Mouse (Mus musculus): ENCODE measurements at regions not wholly inside any gene's neighbourhood (a gene's known extent, or its start where the extent isn't known, plus 50 kb on each side); places are given as distances from the start of the nearest gene placed in this dataset.

DNA sequence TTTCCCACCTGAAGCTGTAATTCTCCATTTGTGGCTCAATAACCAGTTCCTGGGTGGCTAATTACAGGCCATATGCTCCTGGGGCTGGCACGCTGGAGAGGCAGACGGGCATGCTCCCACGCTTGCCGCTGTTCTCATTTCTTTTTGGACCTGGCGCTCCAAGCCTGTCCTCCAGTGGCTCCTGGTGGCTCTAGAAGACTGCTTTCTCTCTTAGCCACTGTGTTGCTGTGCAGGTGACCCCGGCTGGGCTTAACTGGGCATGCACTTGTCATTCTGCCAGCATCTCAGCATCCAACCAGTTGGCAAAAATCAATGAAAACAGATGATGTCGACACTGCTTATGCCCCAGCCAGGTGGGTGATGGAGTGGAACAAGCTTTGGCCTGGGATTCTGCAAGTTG is 1944.6 kb upstream of the Lrrc6 start:
- H3K4me2 ChIP-seq (ENCODE audit: low read depth, low read length), result no peak overlapping the region
- 90% methylated on average over 7 of the region's 7 CpGs for WGBS
- no peaks in the 10 kb centered on the region for H3K9me3 ChIP-seq (replicated peaks; ENCODE audit: control insufficient read depth, low read length)
- no peaks in the 10 kb centered on the region for H3K36me3 ChIP-seq (ENCODE audit: control insufficient read depth, insufficient read depth, low read length)
- no peak overlapping the region for H3K4me3 ChIP-seq (replicated peaks; ENCODE audit: low read length)
- no peak overlapping the region for H3K27ac ChIP-seq (ENCODE audit: low read length)
- no peaks in the 10 kb centered on the region for H3K4me1 ChIP-seq (ENCODE audit: control insufficient read depth, insufficient read depth, low read length)
- no peaks in the 10 kb centered on the region for H3K27me3 ChIP-seq (ENCODE audit: control insufficient read depth, insufficient read depth, low read length)
- no peak overlapping the region for H3K9ac ChIP-seq (ENCODE audit: low read length)
- ATAC-seq (ENCODE audit: insufficient read depth, low FRiP score), result no peak

DNA sequence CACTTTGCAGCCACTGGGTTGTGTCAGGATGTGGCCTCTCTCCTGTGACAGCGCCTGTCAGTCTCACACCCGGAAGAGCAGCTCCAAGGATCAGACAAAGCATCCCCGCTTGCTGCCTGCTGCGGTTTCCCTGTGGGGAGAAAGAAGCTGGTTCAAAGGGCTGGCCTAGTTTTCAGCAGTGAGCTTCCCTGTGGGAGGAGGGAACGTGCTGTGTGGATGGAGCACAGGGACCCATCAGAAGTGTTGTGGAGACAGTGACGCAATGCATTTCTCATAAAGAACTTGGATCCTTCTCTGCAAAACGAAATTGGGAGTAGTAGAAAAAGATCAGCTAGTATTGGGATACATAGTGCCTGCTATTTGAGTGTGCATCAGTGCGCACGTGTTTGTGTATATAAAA is 1939.9 kb upstream of the Lrrc6 start:
- Histone ChIP-seq H3K9me3 (replicated peaks; ENCODE audit: control insufficient read depth, low read length) (no peaks in the 10 kb centered on the region), H3K9ac (ENCODE audit: low read length) (no peak overlapping the region), H3K27ac (ENCODE audit: low read length) (no peak overlapping the region), H3K36me3 (ENCODE audit: control insufficient read depth, insufficient read depth, low read length) (no peaks in the 10 kb centered on the region), H3K27me3 (ENCODE audit: control insufficient read depth, insufficient read depth, low read length) (no peaks in the 10 kb centered on the region), H3K4me3 (replicated peaks; ENCODE audit: low read length) (no peak overlapping the region), H3K4me2 (ENCODE audit: low read depth, low read length) (no peak overlapping the region), H3K4me1 (ENCODE audit: control insufficient read depth, insufficient read depth, low read length) (no peaks in the 10 kb centered on the region)
- 70% methylated on average over 9 of the region's 9 CpGs for WGBS
- ATAC-seq (ENCODE audit: insufficient read depth, low FRiP score), result no peak

DNA sequence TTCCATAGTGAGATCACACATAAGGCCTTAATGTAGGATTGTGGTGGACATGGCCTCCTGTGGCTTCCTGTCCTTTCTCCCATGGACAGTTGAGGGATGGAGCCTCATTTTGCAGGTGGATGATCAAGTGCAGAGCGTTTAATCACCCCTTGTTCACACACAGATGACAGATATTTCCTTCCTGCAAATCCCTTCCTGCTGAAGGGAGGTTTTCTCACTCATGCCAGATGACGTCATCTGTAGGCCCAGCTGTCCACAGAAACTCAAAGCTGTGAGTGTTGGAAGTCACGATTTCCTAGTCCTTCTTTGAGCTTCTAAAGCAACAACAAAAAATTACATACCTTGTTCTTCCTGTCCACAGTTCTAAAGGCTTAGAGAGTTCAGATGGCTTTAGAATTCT is 1935.3 kb upstream of the Lrrc6 start:
- H3K36me3 ChIP-seq (ENCODE audit: control insufficient read depth, insufficient read depth, low read length), result no peaks in the 10 kb centered on the region
- no peak overlapping the region for H3K27ac ChIP-seq (ENCODE audit: low read length)
- no peaks in the 10 kb centered on the region for H3K9me3 ChIP-seq (replicated peaks; ENCODE audit: control insufficient read depth, low read length)
- no peak overlapping the region for H3K4me3 ChIP-seq (replicated peaks; ENCODE audit: low read length)
- no peaks in the 10 kb centered on the region for H3K4me1 ChIP-seq (ENCODE audit: control insufficient read depth, insufficient read depth, low read length)
- 25% methylated on average over 3 of the region's 3 CpGs for WGBS
- H3K27me3 ChIP-seq (ENCODE audit: control insufficient read depth, insufficient read depth, low read length), result no peaks in the 10 kb centered on the region
- H3K4me2 ChIP-seq (ENCODE audit: low read depth, low read length), result no peak overlapping the region
- H3K9ac ChIP-seq (ENCODE audit: low read length), result no peak overlapping the region
- no peak for ATAC-seq (ENCODE audit: insufficient read depth, low FRiP score)

DNA sequence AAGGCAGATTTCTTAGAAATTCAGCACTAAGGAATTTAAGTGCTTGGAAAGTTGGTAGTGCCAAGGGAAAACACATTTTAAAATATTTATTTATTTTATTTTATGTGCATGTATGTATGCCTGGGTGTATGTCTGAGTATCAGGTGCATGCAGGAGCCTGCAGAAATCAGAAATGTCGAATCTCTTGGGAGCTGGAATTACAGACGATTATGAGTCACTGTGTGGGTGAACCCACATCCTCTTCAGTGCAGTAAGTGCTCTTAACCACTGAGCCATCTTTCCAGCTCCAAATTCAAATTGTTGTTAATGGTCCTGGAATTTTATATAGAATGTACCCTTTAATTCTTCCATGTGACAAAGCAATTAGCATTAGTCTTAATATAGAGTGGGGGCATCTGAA is 1930.5 kb upstream of the Lrrc6 start:
- Histone ChIP-seq H3K4me2 (ENCODE audit: low read depth, low read length) (no peak overlapping the region), H3K4me3 (replicated peaks; ENCODE audit: low read length) (no peak overlapping the region), H3K27ac (ENCODE audit: low read length) (no peak overlapping the region), H3K27me3 (ENCODE audit: control insufficient read depth, insufficient read depth, low read length) (no peaks in the 10 kb centered on the region), H3K9ac (ENCODE audit: low read length) (no peak overlapping the region), H3K4me1 (ENCODE audit: control insufficient read depth, insufficient read depth, low read length) (no peaks in the 10 kb centered on the region), H3K9me3 (replicated peaks; ENCODE audit: control insufficient read depth, low read length) (no peaks in the 10 kb centered on the region), H3K36me3 (ENCODE audit: control insufficient read depth, insufficient read depth, low read length) (no peaks in the 10 kb centered on the region)
- no peak for ATAC-seq (ENCODE audit: insufficient read depth, low FRiP score)
- 68% methylated on average over 2 of the region's 2 CpGs for WGBS

DNA sequence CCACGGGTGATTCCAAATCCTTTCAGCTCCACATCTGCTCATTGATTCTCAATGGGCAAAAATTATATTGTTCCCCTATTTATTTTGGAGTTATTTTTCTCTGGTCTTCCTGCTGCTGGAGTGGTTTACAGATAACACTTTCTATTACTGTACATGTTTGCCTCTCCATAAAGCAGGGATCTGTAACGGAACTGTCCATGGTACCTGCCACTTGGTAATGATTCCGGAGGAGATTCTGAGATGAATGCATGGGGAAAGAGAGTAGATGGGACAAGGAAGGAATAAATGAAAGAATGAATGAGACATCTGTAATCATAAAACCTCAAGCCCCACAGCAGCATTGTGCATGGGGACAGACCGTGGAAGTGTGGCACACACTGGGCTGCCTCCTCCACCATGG is 1929.8 kb upstream of the Lrrc6 start:
- no peak for ATAC-seq (ENCODE audit: insufficient read depth, low FRiP score)
- H3K9ac ChIP-seq (ENCODE audit: low read length), result no peak overlapping the region
- H3K4me2 ChIP-seq (ENCODE audit: low read depth, low read length), result no peak overlapping the region
- WGBS, result 63% methylated on average over 4 of the region's 4 CpGs
- no peak overlapping the region for H3K4me3 ChIP-seq (replicated peaks; ENCODE audit: low read length)
- no peaks in the 10 kb centered on the region for H3K27me3 ChIP-seq (ENCODE audit: control insufficient read depth, insufficient read depth, low read length)
- no peak overlapping the region for H3K27ac ChIP-seq (ENCODE audit: low read length)
- no peaks in the 10 kb centered on the region for H3K9me3 ChIP-seq (replicated peaks; ENCODE audit: control insufficient read depth, low read length)
- no peaks in the 10 kb centered on the region for H3K36me3 ChIP-seq (ENCODE audit: control insufficient read depth, insufficient read depth, low read length)
- no peaks in the 10 kb centered on the region for H3K4me1 ChIP-seq (ENCODE audit: control insufficient read depth, insufficient read depth, low read length)

DNA sequence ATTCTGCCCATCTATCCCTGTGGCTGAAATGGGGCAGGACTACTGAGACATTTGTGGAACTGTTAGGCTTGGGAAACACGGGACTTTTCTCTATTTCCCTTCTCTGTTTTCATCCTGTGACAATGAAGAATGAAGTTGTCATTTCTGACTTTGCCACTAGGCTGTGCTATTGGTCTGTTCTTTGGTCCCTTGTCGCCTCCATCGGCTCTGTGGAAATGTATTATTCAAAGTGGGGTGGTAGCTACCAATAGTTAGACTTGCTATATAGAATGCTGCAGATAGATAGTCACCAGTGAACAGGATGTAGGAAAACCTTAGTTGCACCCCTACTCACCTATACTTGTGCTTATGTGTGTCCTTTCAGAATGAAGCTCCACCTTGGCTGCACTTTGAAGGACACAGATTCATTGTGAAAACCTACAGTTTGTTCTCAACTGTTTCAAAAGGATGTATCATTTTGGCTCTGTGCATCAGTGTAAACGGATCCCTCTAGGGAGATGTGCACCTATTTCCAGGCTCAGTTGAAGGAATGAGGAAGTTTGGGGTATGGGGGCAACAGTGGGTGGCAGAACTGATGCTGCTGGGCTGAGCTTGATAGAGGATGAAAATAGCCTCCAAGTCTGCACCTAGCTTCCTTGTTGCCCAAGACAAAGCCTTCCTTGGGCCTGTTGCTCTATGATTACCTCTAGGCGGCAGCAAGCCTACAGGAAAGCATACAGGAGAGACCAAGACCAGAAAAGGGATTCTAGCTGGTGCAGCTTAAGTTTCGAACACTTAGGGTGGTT is 1927.9 kb upstream of the Lrrc6 start:
- no peak overlapping the region for H3K9ac ChIP-seq (ENCODE audit: low read length)
- ATAC-seq (ENCODE audit: insufficient read depth, low FRiP score), result no peak

DNA sequence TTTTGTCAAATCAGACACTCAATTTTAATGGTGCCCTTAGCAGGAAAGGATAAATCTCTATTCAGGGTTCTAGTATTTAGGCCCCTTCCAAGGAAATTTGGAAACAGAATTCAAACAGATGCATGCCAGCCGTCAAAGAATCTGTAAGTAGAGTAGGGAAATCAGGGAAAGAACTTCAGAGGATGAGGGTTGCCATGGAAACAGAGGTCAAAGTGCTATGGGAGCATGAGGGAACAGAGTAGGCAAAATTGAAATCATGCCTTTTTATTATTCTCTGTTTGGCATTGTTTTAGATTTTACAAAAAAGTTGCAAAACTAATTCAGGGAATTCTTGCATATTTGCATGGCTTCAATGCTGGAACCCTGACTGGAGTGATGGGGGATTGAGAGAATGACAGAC is 1916.4 kb upstream of the Lrrc6 start:
- no peak overlapping the region for H3K27ac ChIP-seq (ENCODE audit: low read length)
- H3K9ac ChIP-seq (ENCODE audit: low read length), result no peak overlapping the region
- H3K27me3 ChIP-seq (ENCODE audit: control insufficient read depth, insufficient read depth, low read length), result no peaks in the 10 kb centered on the region
- ATAC-seq (ENCODE audit: insufficient read depth, low FRiP score), result no peak
- H3K4me1 ChIP-seq (ENCODE audit: control insufficient read depth, insufficient read depth, low read length), result no peaks in the 10 kb centered on the region
- no peaks in the 10 kb centered on the region for H3K9me3 ChIP-seq (replicated peaks; ENCODE audit: control insufficient read depth, low read length)
- H3K36me3 ChIP-seq (ENCODE audit: control insufficient read depth, insufficient read depth, low read length), result no peaks in the 10 kb centered on the region
- 17% methylated on average over 1 of the region's 1 CpGs for WGBS
- no peak overlapping the region for H3K4me2 ChIP-seq (ENCODE audit: low read depth, low read length)
- H3K4me3 ChIP-seq (replicated peaks; ENCODE audit: low read length), result no peak overlapping the region

More for the DNA sequence above, 1927.9 kb upstream of the Lrrc6 start:
- H3K9me3 ChIP-seq (replicated peaks; ENCODE audit: control insufficient read depth, low read length), result no peaks in the 10 kb centered on the region
- H3K27me3 ChIP-seq (ENCODE audit: control insufficient read depth, insufficient read depth, low read length), result no peaks in the 10 kb centered on the region
- WGBS, result 23% methylated on average over 6 of the region's 6 CpGs
- no peaks in the 10 kb centered on the region for H3K4me1 ChIP-seq (ENCODE audit: control insufficient read depth, insufficient read depth, low read length)
- no peaks in the 10 kb centered on the region for H3K36me3 ChIP-seq (ENCODE audit: control insufficient read depth, insufficient read depth, low read length)
- H3K4me2 ChIP-seq (ENCODE audit: low read depth, low read length), result no peak overlapping the region
- no peak overlapping the region for H3K27ac ChIP-seq (ENCODE audit: low read length)
- no peak overlapping the region for H3K4me3 ChIP-seq (replicated peaks; ENCODE audit: low read length)

DNA sequence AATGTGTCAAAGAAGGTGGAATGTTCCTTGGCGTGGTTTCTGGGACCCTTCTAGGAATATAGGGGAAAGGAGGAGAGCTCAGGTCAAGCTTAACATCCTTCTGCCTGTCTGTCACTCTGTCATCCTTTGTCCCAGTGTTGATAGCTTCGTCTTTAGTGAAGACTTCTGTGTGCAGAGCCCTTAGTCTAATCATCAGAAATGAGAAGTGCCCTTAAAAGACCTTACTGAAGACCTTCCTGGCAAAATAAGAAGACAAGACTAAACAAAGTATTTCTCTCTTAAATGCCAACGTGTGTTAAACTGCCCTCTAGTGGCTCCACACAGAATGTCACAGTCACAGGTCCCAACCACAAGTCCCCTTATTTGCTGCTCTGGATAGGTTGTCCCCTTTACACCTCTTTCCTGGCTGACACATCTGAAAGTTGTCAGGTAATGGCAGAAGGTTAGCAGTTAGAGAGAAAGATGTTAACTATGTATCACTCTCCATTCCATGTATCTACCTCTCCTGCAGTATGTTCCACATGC is 1914.8 kb upstream of the Lrrc6 start:
- H3K27ac ChIP-seq (ENCODE audit: low read length), result no peak overlapping the region
- no peaks in the 10 kb centered on the region for H3K4me1 ChIP-seq (ENCODE audit: control insufficient read depth, insufficient read depth, low read length)
- no peaks in the 10 kb centered on the region for H3K36me3 ChIP-seq (ENCODE audit: control insufficient read depth, insufficient read depth, low read length)
- ATAC-seq (ENCODE audit: insufficient read depth, low FRiP score), result no peak
- WGBS, result 14% methylated on average over 3 of the region's 3 CpGs
- H3K9me3 ChIP-seq (replicated peaks; ENCODE audit: control insufficient read depth, low read length), result no peaks in the 10 kb centered on the region
- H3K27me3 ChIP-seq (ENCODE audit: control insufficient read depth, insufficient read depth, low read length), result no peaks in the 10 kb centered on the region
- H3K4me2 ChIP-seq (ENCODE audit: low read depth, low read length), result no peak overlapping the region
- no peak overlapping the region for H3K9ac ChIP-seq (ENCODE audit: low read length)
- no peak overlapping the region for H3K4me3 ChIP-seq (replicated peaks; ENCODE audit: low read length)

DNA sequence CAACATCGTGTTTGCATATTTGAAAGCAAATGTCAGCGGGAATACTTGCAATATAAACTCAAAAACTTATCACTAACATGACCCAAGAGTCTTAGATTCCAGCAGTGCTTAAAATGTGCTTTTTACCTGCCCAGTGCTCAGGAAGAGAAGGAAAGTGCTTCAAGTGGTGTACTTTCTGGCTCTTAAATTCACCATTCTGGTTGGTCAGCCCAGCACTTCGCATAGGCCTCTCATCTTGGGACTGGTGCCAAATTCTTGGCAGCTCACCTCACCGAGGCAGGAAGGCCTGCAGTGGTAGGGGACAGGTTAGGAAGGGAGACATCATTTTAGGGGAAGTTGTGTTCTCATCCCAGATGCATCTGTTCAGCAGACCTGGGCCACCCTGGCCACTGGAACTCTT is 1913.3 kb upstream of the Lrrc6 start:
- ATAC-seq (ENCODE audit: insufficient read depth, low FRiP score), result no peak
- Histone ChIP-seq H3K36me3 (ENCODE audit: control insufficient read depth, insufficient read depth, low read length) (no peaks in the 10 kb centered on the region), H3K4me3 (replicated peaks; ENCODE audit: low read length) (no peak overlapping the region), H3K4me2 (ENCODE audit: low read depth, low read length) (no peak overlapping the region), H3K27me3 (ENCODE audit: control insufficient read depth, insufficient read depth, low read length) (no peaks in the 10 kb centered on the region), H3K4me1 (ENCODE audit: control insufficient read depth, insufficient read depth, low read length) (no peaks in the 10 kb centered on the region), H3K9ac (ENCODE audit: low read length) (no peak overlapping the region), H3K27ac (ENCODE audit: low read length) (no peak overlapping the region), H3K9me3 (replicated peaks; ENCODE audit: control insufficient read depth, low read length) (no peaks in the 10 kb centered on the region)
- WGBS, result 51% methylated on average over 4 of the region's 4 CpGs
